Mouse (Mus musculus): ENCODE measurements around the gene Dnm3. TPM values are rescaled to one million over a fixed set of nuclear protein-coding genes. Genes with fewer than 3 reads are reported as not detected.

Gene Dnm3
- polyA plus RNA-seq, 1 experiment from 2014 or later, result 94.2 TPM

DNA sequence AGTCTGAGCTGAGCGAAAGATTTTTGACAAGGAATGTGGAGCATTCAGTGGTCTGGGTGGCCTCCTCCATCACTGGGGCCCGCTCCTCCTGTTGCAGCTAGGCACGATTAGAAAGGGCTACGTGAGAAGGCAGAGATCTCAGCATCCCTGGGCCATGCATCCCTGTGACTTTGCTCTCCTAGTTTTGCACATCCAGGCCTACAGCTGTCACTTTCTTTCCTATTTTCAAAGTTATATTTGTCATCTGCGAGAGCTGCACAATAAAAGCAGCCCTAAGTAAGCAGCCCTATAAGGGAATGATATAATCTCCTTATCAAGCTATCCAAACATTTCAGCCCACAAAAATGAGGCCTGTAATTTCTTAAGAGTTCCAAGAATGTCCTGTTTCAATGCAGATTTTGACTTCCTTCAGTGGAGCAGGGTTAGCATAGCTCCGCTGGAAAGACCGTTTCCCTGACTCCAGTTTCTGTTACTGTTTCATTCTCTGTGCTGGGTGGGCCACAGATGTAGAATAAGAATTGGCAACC is 252.2 kb downstream of the Dnm3 start:
- 84% methylated on average over 7 of the region's 7 CpGs for WGBS
- no peaks in the 10 kb centered on the region for H3K27me3 ChIP-seq (ENCODE audit: control insufficient read depth, insufficient read depth, low read length)
- no peaks in the 10 kb centered on the region for H3K9me3 ChIP-seq (ENCODE audit: control insufficient read depth, low read length)
- no peak overlapping the region for H3K4me3 ChIP-seq (ENCODE audit: low read depth, low read length)
- no peak overlapping the region for H3K9ac ChIP-seq (replicated peaks; ENCODE audit: low read depth, low read length)
- no peaks in the 10 kb centered on the region for H3K36me3 ChIP-seq (ENCODE audit: control insufficient read depth, insufficient read depth, low read length)
- no peak overlapping the region for H3K4me2 ChIP-seq (ENCODE audit: low read depth, low read length)
- no peaks in the 10 kb centered on the region for H3K4me1 ChIP-seq (ENCODE audit: control insufficient read depth, insufficient read depth, low read length)
- no peak overlapping the region for H3K27ac ChIP-seq (ENCODE audit: low read depth, low read length)
- no peak for ATAC-seq (ENCODE audit: low read depth)

DNA sequence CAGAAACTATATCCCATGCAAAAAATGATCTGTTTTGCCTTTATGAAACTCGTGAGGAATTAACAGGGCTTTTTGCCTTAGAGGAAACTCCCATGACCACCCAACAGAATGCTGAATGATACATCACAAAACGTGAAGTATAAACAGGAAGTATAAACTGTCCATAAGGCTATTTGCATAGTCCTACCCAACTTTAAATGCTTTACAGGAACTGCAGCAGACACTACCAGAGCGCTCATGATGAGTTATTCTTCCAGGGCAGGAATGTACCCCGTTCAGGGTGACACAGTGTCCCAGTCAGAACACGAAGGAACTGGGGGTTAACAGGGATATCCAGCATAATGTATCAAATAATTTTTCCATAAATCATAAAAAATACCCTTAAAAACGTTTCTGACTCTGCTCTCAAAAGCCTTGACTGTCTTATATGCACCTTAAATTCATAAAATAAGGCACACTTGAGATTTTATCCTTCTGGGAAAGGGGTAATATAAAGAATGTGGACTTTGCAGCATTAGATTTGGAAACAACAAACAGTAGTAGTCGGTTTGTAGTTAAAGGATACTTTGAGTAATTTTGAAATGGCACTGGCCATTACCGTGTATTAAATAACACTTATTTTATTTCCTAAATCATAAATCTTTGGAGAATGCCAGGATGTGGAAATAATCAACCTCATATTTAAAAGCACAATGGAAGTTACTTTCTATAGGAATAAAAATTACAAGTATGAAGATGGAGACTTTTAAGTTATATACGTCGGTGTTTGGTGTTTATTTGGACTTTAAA is 252.8 kb downstream of the Dnm3 start:
- no peaks in the 10 kb centered on the region for H3K36me3 ChIP-seq (ENCODE audit: control insufficient read depth, insufficient read depth, low read length)
- no peak for ATAC-seq (ENCODE audit: low read depth)
- H3K4me2 ChIP-seq (ENCODE audit: low read depth, low read length), result no peak overlapping the region
- no peak overlapping the region for H3K4me3 ChIP-seq (ENCODE audit: low read depth, low read length)
- H3K27me3 ChIP-seq (ENCODE audit: control insufficient read depth, insufficient read depth, low read length), result no peaks in the 10 kb centered on the region
- 74% methylated on average over 10 of the region's 10 CpGs for WGBS
- H3K27ac ChIP-seq (ENCODE audit: low read depth, low read length), result no peak overlapping the region
- no peak overlapping the region for H3K9ac ChIP-seq (replicated peaks; ENCODE audit: low read depth, low read length)
- no peaks in the 10 kb centered on the region for H3K9me3 ChIP-seq (ENCODE audit: control insufficient read depth, low read length)
- H3K4me1 ChIP-seq (ENCODE audit: control insufficient read depth, insufficient read depth, low read length), result no peaks in the 10 kb centered on the region

DNA sequence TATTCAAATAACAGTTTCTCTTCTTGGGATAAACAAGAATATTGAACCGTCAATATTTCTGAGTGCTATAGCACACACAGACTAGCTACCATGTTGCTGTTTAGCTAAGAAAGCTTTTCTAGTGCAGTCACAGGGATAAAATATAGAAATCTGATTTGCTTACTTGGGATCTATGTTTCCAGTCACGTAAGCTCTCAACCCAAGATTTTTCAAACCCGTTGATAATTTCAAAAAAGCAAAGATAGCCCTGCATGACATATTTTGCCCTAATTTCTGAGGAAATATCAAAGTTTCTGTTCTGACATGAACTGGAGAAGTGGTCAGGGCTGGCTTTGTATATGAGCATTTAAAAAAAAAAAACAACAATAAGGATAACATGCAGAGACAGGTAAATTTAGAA is 253.8 kb downstream of the Dnm3 start:
- WGBS, result 90% methylated on average over 3 of the region's 3 CpGs
- Histone ChIP-seq H3K27ac (ENCODE audit: low read depth, low read length) (no peak overlapping the region), H3K36me3 (ENCODE audit: control insufficient read depth, insufficient read depth, low read length) (no peaks in the 10 kb centered on the region), H3K27me3 (ENCODE audit: control insufficient read depth, insufficient read depth, low read length) (no peaks in the 10 kb centered on the region), H3K9ac (replicated peaks; ENCODE audit: low read depth, low read length) (no peak overlapping the region), H3K4me2 (ENCODE audit: low read depth, low read length) (no peak overlapping the region), H3K9me3 (ENCODE audit: control insufficient read depth, low read length) (no peaks in the 10 kb centered on the region), H3K4me3 (ENCODE audit: low read depth, low read length) (no peak overlapping the region), H3K4me1 (ENCODE audit: control insufficient read depth, insufficient read depth, low read length) (no peaks in the 10 kb centered on the region)
- ATAC-seq (ENCODE audit: low read depth), result no peak

DNA sequence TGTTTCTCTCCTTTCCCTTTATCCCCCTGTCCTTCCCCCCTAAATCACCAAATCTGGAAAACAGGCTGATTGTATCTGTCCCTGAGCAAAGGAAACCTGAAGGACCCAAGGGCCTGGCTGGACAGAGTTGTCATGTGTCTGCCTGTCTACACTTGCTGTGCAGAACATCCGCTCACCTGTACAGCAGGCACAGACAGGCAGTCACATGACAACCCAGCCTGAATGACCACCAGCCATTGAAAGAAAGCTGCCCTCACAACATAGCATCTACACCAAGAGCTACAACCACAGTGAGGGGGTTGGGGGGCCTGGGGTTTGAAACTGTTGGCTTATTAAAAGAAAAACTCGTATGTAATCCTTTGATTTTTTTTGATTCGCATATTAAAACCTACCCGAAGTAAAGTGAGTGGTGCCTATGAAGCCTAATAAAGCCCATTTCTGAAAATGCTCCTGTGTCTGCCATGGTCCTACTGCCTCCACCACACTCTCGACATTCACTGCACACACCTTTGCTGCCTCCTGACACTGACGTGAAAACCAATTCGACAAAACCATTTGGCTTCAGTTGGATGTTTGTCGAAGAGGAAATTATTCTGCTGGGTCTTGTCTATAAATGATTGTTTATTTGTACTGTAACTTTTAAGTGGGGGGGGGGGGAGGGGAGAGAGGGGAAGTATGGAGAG is 254.4 kb downstream of the Dnm3 start:
- Histone ChIP-seq H3K4me1 (ENCODE audit: control insufficient read depth, insufficient read depth, low read length) (no peaks in the 10 kb centered on the region), H3K4me3 (ENCODE audit: low read depth, low read length) (no peak overlapping the region)
- WGBS, result 82% methylated on average over 8 of the region's 8 CpGs

DNA sequence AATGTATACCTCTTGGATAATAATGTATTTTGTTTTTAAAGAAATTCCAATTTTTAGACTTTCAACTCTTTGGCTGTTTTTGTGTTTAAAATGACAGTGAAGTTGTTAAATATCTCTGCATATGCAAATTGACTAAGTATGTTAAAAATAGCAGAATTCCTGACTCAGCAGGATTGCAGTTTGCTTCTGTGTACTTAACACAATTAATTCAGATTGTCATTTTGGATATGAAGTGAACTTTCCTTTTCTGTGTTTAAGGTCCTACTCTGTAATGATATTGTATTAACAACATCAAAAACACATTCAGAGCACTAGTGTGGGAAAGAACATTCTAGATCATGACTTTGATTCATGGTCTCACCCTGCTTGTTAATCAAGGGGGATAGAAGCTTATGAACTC is 255.5 kb downstream of the Dnm3 start:
- no peak overlapping the region for H3K9ac ChIP-seq (replicated peaks; ENCODE audit: low read depth, low read length)
- no peaks in the 10 kb centered on the region for H3K9me3 ChIP-seq (ENCODE audit: control insufficient read depth, low read length)
- no peak for ATAC-seq (ENCODE audit: low read depth)
- no peak overlapping the region for H3K4me2 ChIP-seq (ENCODE audit: low read depth, low read length)
- no peak overlapping the region for H3K27ac ChIP-seq (ENCODE audit: low read depth, low read length)
- H3K4me1 ChIP-seq (ENCODE audit: control insufficient read depth, insufficient read depth, low read length), result 0 out of 2 replicates have a peak, but pooled peaks cover 2% of the 10 kb centered on the region
- no peaks in the 10 kb centered on the region for H3K36me3 ChIP-seq (ENCODE audit: control insufficient read depth, insufficient read depth, low read length)
- no peaks in the 10 kb centered on the region for H3K27me3 ChIP-seq (ENCODE audit: control insufficient read depth, insufficient read depth, low read length)
- H3K4me3 ChIP-seq (ENCODE audit: low read depth, low read length), result no peak overlapping the region

More for the DNA sequence above, 254.4 kb downstream of the Dnm3 start:
- no peak overlapping the region for H3K4me2 ChIP-seq (ENCODE audit: low read depth, low read length)
- H3K27ac ChIP-seq (ENCODE audit: low read depth, low read length), result no peak overlapping the region
- ATAC-seq (ENCODE audit: low read depth), result no peak
- no peaks in the 10 kb centered on the region for H3K27me3 ChIP-seq (ENCODE audit: control insufficient read depth, insufficient read depth, low read length)
- H3K9ac ChIP-seq (replicated peaks; ENCODE audit: low read depth, low read length), result no peak overlapping the region
- no peaks in the 10 kb centered on the region for H3K36me3 ChIP-seq (ENCODE audit: control insufficient read depth, insufficient read depth, low read length)
- no peaks in the 10 kb centered on the region for H3K9me3 ChIP-seq (ENCODE audit: control insufficient read depth, low read length)

DNA sequence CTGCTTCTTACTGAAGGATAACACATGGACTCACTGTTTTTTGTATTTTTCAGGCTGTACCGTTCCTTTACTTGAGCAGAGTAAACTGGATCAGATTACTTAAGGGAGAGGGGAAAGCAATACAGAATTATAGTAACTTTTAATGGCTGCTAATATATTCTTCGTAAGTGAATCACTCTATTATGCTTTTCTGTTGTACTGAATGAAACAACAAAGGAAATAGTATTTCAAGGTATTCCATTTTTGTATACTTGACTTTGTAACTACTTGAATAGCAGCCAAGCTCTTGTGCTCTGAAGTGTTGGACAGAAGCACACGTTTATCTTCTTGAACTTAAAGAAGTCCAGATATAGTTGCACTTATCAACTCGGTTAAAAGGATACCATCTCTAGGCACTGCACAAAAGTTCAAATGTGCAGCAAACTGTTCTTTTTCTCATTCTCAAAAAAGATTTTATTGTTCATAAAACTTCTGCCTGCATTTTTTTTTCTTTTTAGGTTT is 256.0 kb downstream of the Dnm3 start:
- no peak overlapping the region for H3K9ac ChIP-seq (replicated peaks; ENCODE audit: low read depth, low read length)
- ATAC-seq (ENCODE audit: low read depth), result no peak
- no peaks in the 10 kb centered on the region for H3K9me3 ChIP-seq (ENCODE audit: control insufficient read depth, low read length)
- no peak overlapping the region for H3K27ac ChIP-seq (ENCODE audit: low read depth, low read length)
- no peaks in the 10 kb centered on the region for H3K27me3 ChIP-seq (ENCODE audit: control insufficient read depth, insufficient read depth, low read length)
- H3K4me1 ChIP-seq (ENCODE audit: control insufficient read depth, insufficient read depth, low read length), result 0 out of 2 replicates have a peak, but pooled peaks cover 3% of the 10 kb centered on the region
- 69% methylated on average over 4 of the region's 4 CpGs for WGBS
- H3K4me2 ChIP-seq (ENCODE audit: low read depth, low read length), result no peak overlapping the region
- H3K4me3 ChIP-seq (ENCODE audit: low read depth, low read length), result no peak overlapping the region
- no peaks in the 10 kb centered on the region for H3K36me3 ChIP-seq (ENCODE audit: control insufficient read depth, insufficient read depth, low read length)

DNA sequence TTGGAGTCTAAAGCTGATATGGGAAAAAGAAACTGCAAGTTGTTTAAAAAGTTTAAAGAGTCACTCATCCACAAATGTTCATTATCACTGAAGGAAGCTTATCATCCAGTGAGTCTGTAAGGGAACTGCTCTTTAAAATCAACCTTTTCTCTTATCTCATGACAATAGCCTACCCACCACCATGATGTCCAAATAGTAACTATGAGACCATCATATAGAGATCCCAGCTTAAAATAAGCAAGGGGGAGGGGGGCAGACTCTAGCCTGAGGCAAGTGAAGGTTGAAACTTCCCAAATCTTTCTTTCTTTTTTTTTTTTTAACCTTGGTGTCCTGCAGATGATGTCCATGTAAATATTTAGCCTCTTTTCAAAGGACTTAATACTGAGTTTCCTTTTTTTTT is 256.9 kb downstream of the Dnm3 start:
- Histone ChIP-seq H3K27ac (ENCODE audit: low read depth, low read length) (no peak overlapping the region), H3K9ac (replicated peaks; ENCODE audit: low read depth, low read length) (no peak overlapping the region), H3K4me1 (ENCODE audit: control insufficient read depth, insufficient read depth, low read length) (0 out of 2 replicates have a peak, but pooled peaks cover 3% of the 10 kb centered on the region), H3K36me3 (ENCODE audit: control insufficient read depth, insufficient read depth, low read length) (no peaks in the 10 kb centered on the region), H3K27me3 (ENCODE audit: control insufficient read depth, insufficient read depth, low read length) (no peaks in the 10 kb centered on the region), H3K9me3 (ENCODE audit: control insufficient read depth, low read length) (no peaks in the 10 kb centered on the region), H3K4me2 (ENCODE audit: low read depth, low read length) (no peak overlapping the region), H3K4me3 (ENCODE audit: low read depth, low read length) (no peak overlapping the region)
- no peak for ATAC-seq (ENCODE audit: low read depth)

DNA sequence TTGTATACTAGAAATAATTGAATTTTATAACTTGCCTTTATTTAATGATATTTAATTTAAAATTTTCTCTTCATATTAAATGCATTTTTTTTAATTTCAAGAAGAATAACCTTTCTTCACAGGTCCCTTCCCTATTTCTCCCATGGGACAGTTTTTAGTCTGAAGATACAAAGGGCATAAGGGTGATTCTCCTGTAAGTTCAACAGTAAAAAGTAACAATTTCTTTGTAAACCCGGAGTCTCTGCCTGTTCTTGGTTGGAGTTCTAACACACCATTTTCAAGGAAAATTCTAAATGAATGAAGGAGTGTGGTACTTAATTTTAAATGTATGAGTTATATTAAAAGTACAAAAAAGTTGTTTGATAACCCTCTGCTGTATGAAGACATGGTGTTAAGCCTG is 258.1 kb downstream of the Dnm3 start:
- Histone ChIP-seq H3K27ac (ENCODE audit: low read depth, low read length) (no peak overlapping the region), H3K27me3 (ENCODE audit: control insufficient read depth, insufficient read depth, low read length) (no peaks in the 10 kb centered on the region), H3K4me3 (ENCODE audit: low read depth, low read length) (no peak overlapping the region), H3K4me2 (ENCODE audit: low read depth, low read length) (no peak overlapping the region), H3K9ac (replicated peaks; ENCODE audit: low read depth, low read length) (no peak overlapping the region), H3K9me3 (ENCODE audit: control insufficient read depth, low read length) (no peaks in the 10 kb centered on the region), H3K4me1 (ENCODE audit: control insufficient read depth, insufficient read depth, low read length) (0 out of 2 replicates have a peak, but pooled peaks cover 3% of the 10 kb centered on the region), H3K36me3 (ENCODE audit: control insufficient read depth, insufficient read depth, low read length) (no peaks in the 10 kb centered on the region)
- WGBS, result 92% methylated on average over 1 of the region's 1 CpGs
- ATAC-seq (ENCODE audit: low read depth), result no peak
